Mouse (Mus musculus) midbrain, embryonic 16.5 days (tissue): ENCODE data around the gene Uqcr10. TPM values are rescaled to one million over a fixed set of nuclear protein-coding genes. Genes with fewer than 3 reads are reported as not detected.

Source experiments
- ATAC-seq: fragments of 200-750 bp; cut with Nextera tagmentation; 2 replicates; pipeline ENCODE4 v1.8.0; 2017; ENCODE audit warnings: moderate TSS enrichment
- H3K27ac ChIP-seq: fragments of 300-500 bp; sonication (generic); 2 replicates; pipeline ENCODE4 v1.5.1; 2014; ENCODE audit warnings: mild to moderate bottlenecking, low read length, mixed read lengths
- H3K27me3 ChIP-seq: fragments of 300-500 bp; sonication (generic); 2 replicates; pipeline ENCODE4 v1.6.1; 2014; ENCODE audit warnings: low read depth, low read length, mixed read lengths; ENCODE audit not compliant: control insufficient read depth, insufficient read depth
- H3K36me3 ChIP-seq: fragments of 300-500 bp; sonication (generic); 2 replicates; pipeline ENCODE4 v1.6.1; 2014; ENCODE audit warnings: mild to moderate bottlenecking, low read length, moderate library complexity, mixed read lengths; ENCODE audit not compliant: control insufficient read depth, insufficient read depth
- H3K4me1 ChIP-seq: fragments of 300-500 bp; sonication (generic); 2 replicates; pipeline ENCODE4 v1.6.1; 2014; ENCODE audit warnings: mild to moderate bottlenecking, low read length, mixed read lengths; ENCODE audit not compliant: control insufficient read depth, insufficient read depth
- H3K4me2 ChIP-seq: fragments of 300-500 bp; sonication (generic); 2 replicates; pipeline ENCODE4 v1.6.1; 2014; ENCODE audit warnings: mild to moderate bottlenecking, low read length, mixed read lengths
- H3K4me3 ChIP-seq: fragments of 300-500 bp; sonication (generic); 2 replicates; pipeline ENCODE4 v1.5.1; 2014; ENCODE audit warnings: low read depth, mild to moderate bottlenecking, low read length, moderate library complexity, mixed read lengths
- H3K9ac ChIP-seq: fragments of 300-500 bp; sonication (generic); 2 replicates; pipeline ENCODE4 v1.6.1; 2014; ENCODE audit warnings: low read depth, low read length, mixed read lengths
- H3K9me3 ChIP-seq: fragments of 300-500 bp; sonication (generic); replicated peaks from 2 replicates; pipeline ENCODE4 v1.6.1; 2014; ENCODE audit warnings: mild to moderate bottlenecking, low read length, mixed read lengths; ENCODE audit not compliant: control insufficient read depth, poor library complexity, severe bottlenecking
- WGBS: fragments of 180-500 bp; shearing (Covaris S2); extraction: QIAGEN DNeasy Blood & Tissue Kit; methylation state at CpG from one replicate; pipeline ENCODE4 v1.1.7; 2014; 5-methylcytosine and 5-hydroxymethylcytosine counted together
- polyA plus RNA-seq: library from polyadenylated mRNA; unstranded; fragments of >200 nt; fragmentation: Nextera tagmentation; extraction: Ambion mirVana; gene quantifications from 2 replicates; pipeline ENCODE4 v1.2.1, GENCODE M21; 2015

Gene Uqcr10
- polyA plus RNA-seq, 1 experiment from 2014 or later, result 569 TPM

- ATAC-seq, result no peak; the same call in 1 of the 2 replicates
- Histone ChIP-seq H3K4me2 (peak overlapping the region; percentile 90), H3K9ac (peak overlapping the region; percentile 70), H3K27me3 (no peaks in the 10 kb centered on the region), H3K27ac (peak overlapping the region; percentile 83), H3K9me3 (no peaks in the 10 kb centered on the region), H3K36me3 (peaks cover 4% of the 10 kb centered on the region), H3K4me3 (peak overlapping the region; percentile 91), H3K4me1 (peaks cover 15% of the 10 kb centered on the region)
- 7% methylated on average over 12 of the region's 12 CpGs for WGBS
These were observed 462 bp downstream of the Uqcr10 start for GRCm38 (mm10) chr11:4703688-4704071.

- H3K36me3 ChIP-seq, result peaks cover 4% of the 10 kb centered on the region
- H3K4me3 ChIP-seq, result no peak overlapping the region
- H3K4me1 ChIP-seq, result peaks cover 15% of the 10 kb centered on the region
- no peaks in the 10 kb centered on the region for H3K9me3 ChIP-seq
- WGBS, result 92% methylated on average over 8 of the region's 8 CpGs
- H3K4me2 ChIP-seq, result no peak overlapping the region
- H3K27me3 ChIP-seq, result no peaks in the 10 kb centered on the region
- H3K9ac ChIP-seq, result no peak overlapping the region
- no peak overlapping the region for H3K27ac ChIP-seq
- ATAC-seq, result no peak
These were observed 3.4 kb downstream of the Uqcr10 start for GRCm38 (mm10) chr11:4700726-4701125.

GRCm38 (mm10) chr11:4697043-4697983, 6.8 kb downstream of the Uqcr10 start:
- H3K27me3 ChIP-seq, result no peaks in the 10 kb centered on the region
- 57% methylated on average over 7 of the region's 7 CpGs for WGBS
- H3K4me1 ChIP-seq, result no peaks in the 10 kb centered on the region
- no peak for ATAC-seq
- peaks cover 4% of the 10 kb centered on the region for H3K36me3 ChIP-seq
- H3K4me2 ChIP-seq, result no peak overlapping the region
- H3K9ac ChIP-seq, result no peak overlapping the region
- H3K4me3 ChIP-seq, result no peak overlapping the region
- H3K9me3 ChIP-seq, result no peaks in the 10 kb centered on the region
- H3K27ac ChIP-seq, result no peak overlapping the region

- ATAC-seq, result no peak
- H3K9me3 ChIP-seq, result no peaks in the 10 kb centered on the region
These were observed 12.0 kb downstream of the Uqcr10 start for GRCm38 (mm10) chr11:4692162-4692561.

GRCm38 (mm10) chr11:4691213-4691612, 12.9 kb downstream of the Uqcr10 start:
- Histone ChIP-seq H3K4me2 (no peak overlapping the region), H3K27ac (no peak overlapping the region), H3K4me3 (no peak overlapping the region), H3K36me3 (no peaks in the 10 kb centered on the region), H3K4me1 (no peaks in the 10 kb centered on the region), H3K27me3 (no peaks in the 10 kb centered on the region), H3K9me3 (no peaks in the 10 kb centered on the region), H3K9ac (0 out of 2 replicates have a peak overlapping the region, but pooled peaks have one; percentile 6)
- 67% methylated on average over 10 of the region's 10 CpGs for WGBS
- no peak for ATAC-seq

More at GRCm38 (mm10) chr11:4692162-4692561, 12.0 kb downstream of the Uqcr10 start:
- no peak overlapping the region for H3K9ac ChIP-seq
- H3K27ac ChIP-seq, result no peak overlapping the region
- H3K4me1 ChIP-seq, result no peaks in the 10 kb centered on the region
- H3K4me3 ChIP-seq, result no peak overlapping the region
- H3K4me2 ChIP-seq, result no peak overlapping the region
- H3K36me3 ChIP-seq, result no peaks in the 10 kb centered on the region
- WGBS, result 78% methylated on average over 11 of the region's 11 CpGs
- no peaks in the 10 kb centered on the region for H3K27me3 ChIP-seq

- Histone ChIP-seq H3K36me3 (no peaks in the 10 kb centered on the region), H3K9ac (no peak overlapping the region), H3K4me2 (no peak overlapping the region), H3K27ac (no peak overlapping the region), H3K4me3 (no peak overlapping the region), H3K9me3 (no peaks in the 10 kb centered on the region), H3K27me3 (no peaks in the 10 kb centered on the region), H3K4me1 (no peaks in the 10 kb centered on the region)
- whole genome bisulfite sequencing, result 83% methylated on average over 7 of the region's 7 CpGs
- ATAC-seq, result no peak
These were observed 13.8 kb downstream of the Uqcr10 start for GRCm38 (mm10) chr11:4690353-4690752.

GRCm38 (mm10) chr11:4688632-4689380, 15.3 kb downstream of the Uqcr10 start:
- no peak overlapping the region for H3K27ac ChIP-seq
- no peaks in the 10 kb centered on the region; the same call in 1 of the 2 replicates for H3K4me1 ChIP-seq
- no peak overlapping the region for H3K9ac ChIP-seq
- no peak overlapping the region for H3K4me3 ChIP-seq
- H3K36me3 ChIP-seq, result peaks cover 6% of the 10 kb centered on the region
- no peak for ATAC-seq
- no peaks in the 10 kb centered on the region for H3K27me3 ChIP-seq
- no peaks in the 10 kb centered on the region for H3K9me3 ChIP-seq
- 58% methylated on average over 11 of the region's 11 CpGs for WGBS
- no peak overlapping the region for H3K4me2 ChIP-seq

- no peaks in the 10 kb centered on the region for H3K27me3 ChIP-seq
- no peak overlapping the region for H3K9ac ChIP-seq
- no peaks in the 10 kb centered on the region; the same call in 1 of the 2 replicates for H3K4me1 ChIP-seq
- peaks cover 12% of the 10 kb centered on the region for H3K36me3 ChIP-seq
- ATAC-seq, result no peak
- H3K4me3 ChIP-seq, result no peak overlapping the region
- no peak overlapping the region for H3K4me2 ChIP-seq
- H3K9me3 ChIP-seq, result no peaks in the 10 kb centered on the region
- no peak overlapping the region for H3K27ac ChIP-seq
- WGBS, result 75% methylated on average over 3 of the region's 3 CpGs
These were observed 16.3 kb downstream of the Uqcr10 start for GRCm38 (mm10) chr11:4687874-4688273.

- Histone ChIP-seq H3K4me1 (no peaks in the 10 kb centered on the region; the same call in 1 of the 2 replicates), H3K4me2 (no peak overlapping the region), H3K27me3 (no peaks in the 10 kb centered on the region), H3K9ac (no peak overlapping the region), H3K27ac (no peak overlapping the region), H3K4me3 (no peak overlapping the region), H3K9me3 (no peaks in the 10 kb centered on the region), H3K36me3 (peaks cover 14% of the 10 kb centered on the region)
- ATAC-seq, result no peak
- 81% methylated on average over 3 of the region's 3 CpGs for WGBS
These were observed 17.1 kb downstream of the Uqcr10 start for GRCm38 (mm10) chr11:4687027-4687426.
